Mouse (Mus musculus) bone marrow macrophage, adult 2 months (primary cell): ENCODE measurements around the gene Nmd3.

Experiments used
- CTCF ChIP-seq: IDR thresholded peaks from 2 replicates; pipeline ENCODE4 v1.5.1; 2012; ENCODE audit warnings: low read depth, mild to moderate bottlenecking, low read length, moderate library complexity
- POLR2A ChIP-seq: IDR thresholded peaks from 2 replicates; pipeline ENCODE4 v1.6.1; 2012; ENCODE audit warnings: mild to moderate bottlenecking, low read depth, low read length, borderline replicate concordance

- TF ChIP-seq CTCF (peak; percentile 52), POLR2A (no peak)
These were observed 34.7 kb downstream of the Nmd3 start for GRCm38 (mm10) chr3:69756499-69756898.
